Mouse (Mus musculus) myocyte (in vitro differentiated cells): ENCODE measurements around the gene Fbxl18.

ENCODE experiments used
- CEBPB ChIP-seq: IDR thresholded peaks from 2 replicates; pipeline ENCODE4 v1.6.1; 2011; ENCODE audit warnings: mild to moderate bottlenecking, moderate library complexity; ENCODE audit not compliant: poor library complexity, insufficient read depth, severe bottlenecking
- E2F4 ChIP-seq: IDR thresholded peaks from one replicate; pipeline ENCODE4 v1.6.1; 2011; ENCODE audit warnings: mild to moderate bottlenecking, control low read depth, moderate library complexity; ENCODE audit not compliant: insufficient read depth
- MAX ChIP-seq: IDR thresholded peaks from one replicate; pipeline ENCODE4 v1.6.1; 2011; ENCODE audit warnings: low read depth, mild to moderate bottlenecking, control low read depth
- MYOG ChIP-seq, 3 experiments: IDR thresholded peaks; one replicate each; pipeline ENCODE4 v1.6.1; 2011; ENCODE audit warnings: control low read depth in 2 of 3, low read depth in 2 of 3, mild to moderate bottlenecking in 2 of 3; ENCODE audit not compliant: insufficient read length in 2 of 3, control insufficient read depth in 1 of 3, insufficient read depth in 1 of 3
- POLR2A ChIP-seq: IDR thresholded peaks from one replicate; pipeline ENCODE4 v1.6.1; 2011; ENCODE audit warnings: low read depth, mild to moderate bottlenecking, control low read depth, moderate library complexity; ENCODE audit not compliant: insufficient read length
- POLR2AphosphoS2 ChIP-seq: IDR thresholded peaks from one replicate; pipeline ENCODE4 v1.6.1; 2011; ENCODE audit warnings: low read depth, control low read depth; ENCODE audit not compliant: insufficient read length
- REST ChIP-seq: IDR thresholded peaks from one replicate; pipeline ENCODE4 v1.6.1; 2011; ENCODE audit warnings: mild to moderate bottlenecking, control low read depth, moderate library complexity; ENCODE audit not compliant: insufficient read depth, insufficient read length
- SRF ChIP-seq: IDR thresholded peaks from one replicate; pipeline ENCODE4 v1.6.1; 2011; ENCODE audit warnings: low read depth; ENCODE audit not compliant: control insufficient read depth, insufficient read length
- TCF12 ChIP-seq: IDR thresholded peaks from one replicate; pipeline ENCODE4 v1.6.1; 2011; ENCODE audit warnings: mild to moderate bottlenecking, control low read depth; ENCODE audit not compliant: poor library complexity, insufficient read depth, severe bottlenecking
- TCF3 ChIP-seq: IDR thresholded peaks from one replicate; pipeline ENCODE4 v1.6.1; 2011; ENCODE audit warnings: low read depth, control low read depth; ENCODE audit not compliant: insufficient read length
- USF1 ChIP-seq: IDR thresholded peaks from one replicate; pipeline ENCODE4 v1.6.1; 2011; ENCODE audit warnings: low read depth, mild to moderate bottlenecking, control low read depth, moderate library complexity

DNA sequence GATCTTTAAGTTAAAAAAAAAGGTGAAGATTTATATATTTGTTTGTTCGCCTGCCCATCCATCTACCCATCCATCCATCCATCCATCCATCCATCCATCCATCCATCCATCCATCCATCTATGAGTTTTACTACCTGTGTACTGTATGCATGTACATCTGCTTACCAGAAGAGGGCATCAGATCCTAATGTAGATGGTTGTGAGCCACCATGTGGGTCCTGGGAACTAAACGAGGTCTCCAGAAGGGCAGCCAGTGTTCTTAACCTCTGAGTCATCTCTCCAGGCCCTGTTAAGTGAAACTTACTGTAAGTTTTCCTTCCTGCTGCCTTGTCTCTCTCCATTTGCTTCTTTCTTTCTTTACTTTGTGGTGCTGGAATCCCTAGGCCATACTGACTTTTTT is 45.2 kb upstream of the Fbxl18 start:
- TF ChIP-seq REST (no peak), POLR2A (no peak), CEBPB (no peak), USF1 (no peak), TCF12 (no peak), MYOG (IDR thresholded peaks at IDR 0.05; ENCODE audit: control insufficient read depth in 1 of 3, insufficient read depth in 1 of 3, insufficient read length in 2 of 3, low read depth in 2 of 3) (no peak), E2F4 (no peak), TCF3 (no peak), POLR2AphosphoS2 (no peak), MAX (no peak), SRF (no peak)
